Mouse (Mus musculus) CH12.LX (cell line): ENCODE data around the gene Ush1g. TPM values are rescaled to one million over a fixed set of nuclear protein-coding genes. Genes with fewer than 3 reads are reported as not detected.

Experiments used
- DNase-seq: peaks from one replicate; pipeline ENCODE4 v3.0.0-alpha.2; 2013; ENCODE audit errors: extremely low read depth
- H3K27ac ChIP-seq: 2 replicates; pipeline ENCODE4 v1.5.1; 2012; ENCODE audit warnings: low read depth, mild to moderate bottlenecking, control low read depth, moderate library complexity; ENCODE audit not compliant: insufficient read depth
- H3K27me3 ChIP-seq: replicated peaks from 2 replicates; pipeline ENCODE3; 2012; ENCODE audit warnings: inconsistent platforms
- H3K36me3 ChIP-seq, 2 experiments: replicated peaks in 1 of 2; 2 replicates each; pipeline versions ENCODE3 to v1.6.1; 2012; ENCODE audit warnings: inconsistent platforms in 1 of 2, low read length in 1 of 2, mild to moderate bottlenecking in 1 of 2, mixed read lengths in 1 of 2, moderate library complexity in 1 of 2; ENCODE audit not compliant: control insufficient read depth in 1 of 2, insufficient read depth in 1 of 2
- H3K4me1 ChIP-seq, 2 experiments: 2 replicates each; pipeline ENCODE4 v1.6.1; 2012; ENCODE audit warnings: inconsistent platforms in 1 of 2, moderate library complexity in 1 of 2; ENCODE audit not compliant: insufficient read depth in 2 of 2, control insufficient read depth in 1 of 2
- H3K4me2 ChIP-seq: 2 replicates; pipeline ENCODE4 v1.6.1; 2012; ENCODE audit warnings: low read depth, mild to moderate bottlenecking, control low read depth; ENCODE audit not compliant: poor library complexity, insufficient read depth, severe bottlenecking
- H3K4me3 ChIP-seq, 3 experiments: fragments of 150-350 bp in 1 of 3; sonication (generic) in 1 of 3; replicated peaks in 1 of 3; 2 replicates each; pipeline versions ENCODE3 to v1.5.1; 2011 to 2012; ENCODE audit warnings: low read depth in 2 of 3, low read length in 2 of 3, mild to moderate bottlenecking in 2 of 3, moderate library complexity in 2 of 3, control low read depth in 1 of 3, improper control_type of control experiment in 1 of 3, inconsistent platforms in 1 of 3, mixed read lengths in 1 of 3; ENCODE audit not compliant: poor library complexity in 1 of 3
- H3K79me2 ChIP-seq: replicated peaks from 2 replicates; pipeline ENCODE4 v1.6.1; 2012; ENCODE audit warnings: mild to moderate bottlenecking, moderate library complexity; ENCODE audit not compliant: control insufficient read depth, poor library complexity, insufficient read depth, severe bottlenecking; ENCODE audit errors: extremely low read depth
- H3K9ac ChIP-seq: 2 replicates; pipeline ENCODE4 v1.6.1; 2012; ENCODE audit warnings: low read depth, mild to moderate bottlenecking, control low read depth, moderate library complexity; ENCODE audit not compliant: insufficient read depth
- H3K9me3 ChIP-seq: replicated peaks from 2 replicates; pipeline ENCODE3; 2012; ENCODE audit warnings: low read length, inconsistent platforms, mixed read lengths
- BHLHE40 ChIP-seq: IDR thresholded peaks from 2 replicates; pipeline ENCODE4 v1.6.1; 2011; ENCODE audit warnings: mild to moderate bottlenecking, low read depth, low read length, improper control_type of control experiment
- CHD2 ChIP-seq: IDR thresholded peaks from 2 replicates; pipeline ENCODE4 v1.6.1; 2011; ENCODE audit warnings: low read length, improper control_type of control experiment
- CTCF ChIP-seq, 2 experiments: IDR thresholded peaks in 1 of 2; conservative IDR thresholded peaks in 1 of 2; 2 replicates each; pipeline ENCODE4 v1.5.1; 2011 to 2012; ENCODE audit warnings: low read depth in 2 of 2, low read length in 2 of 2, improper control_type of control experiment in 1 of 2, inconsistent platforms in 1 of 2, mild to moderate bottlenecking in 1 of 2, moderate library complexity in 1 of 2
- EP300 ChIP-seq: IDR thresholded peaks from 2 replicates; pipeline ENCODE4 v1.6.1; 2011; ENCODE audit warnings: low read length, improper control_type of control experiment
- ETS1 ChIP-seq: conservative IDR thresholded peaks from 2 replicates; pipeline ENCODE4 v1.6.1; 2012; ENCODE audit warnings: low read depth, mild to moderate bottlenecking, inconsistent platforms, low read length, improper control_type of control experiment, moderate library complexity
- IRF4 ChIP-seq: IDR thresholded peaks from 2 replicates; pipeline ENCODE4 v1.6.1; 2014; ENCODE audit warnings: low read depth, mild to moderate bottlenecking, inconsistent platforms, low read length, improper control_type of control experiment
- JUND ChIP-seq: conservative IDR thresholded peaks from 2 replicates; pipeline ENCODE4 v1.6.1; 2011; ENCODE audit warnings: low read depth, low read length, improper control_type of control experiment
- MAX ChIP-seq: IDR thresholded peaks from 2 replicates; pipeline ENCODE4 v1.6.1; 2011; ENCODE audit warnings: low read length, improper control_type of control experiment
- NELFE ChIP-seq: IDR thresholded peaks from 2 replicates; pipeline ENCODE4 v1.6.1; 2011; ENCODE audit warnings: low read depth, low read length, improper control_type of control experiment
- RAD21 ChIP-seq: IDR thresholded peaks from 2 replicates; pipeline ENCODE4 v1.6.1; 2011; ENCODE audit warnings: low read depth, mild to moderate bottlenecking, low read length, improper control_type of control experiment, moderate library complexity
- SIN3A ChIP-seq: IDR thresholded peaks from 2 replicates; pipeline ENCODE4 v1.6.1; 2012; ENCODE audit warnings: low read length, improper control_type of control experiment, inconsistent platforms
- SMC3 ChIP-seq: IDR thresholded peaks from 2 replicates; pipeline ENCODE4 v1.6.1; 2011; ENCODE audit warnings: low read depth, low read length, improper control_type of control experiment
- TCF12 ChIP-seq: IDR thresholded peaks from 2 replicates; pipeline ENCODE4 v1.6.1; 2014; ENCODE audit warnings: low read depth, mild to moderate bottlenecking, inconsistent platforms, low read length, improper control_type of control experiment
- USF1 ChIP-seq: IDR thresholded peaks from 2 replicates; pipeline ENCODE4 v1.6.1; 2014; ENCODE audit warnings: low read depth, mild to moderate bottlenecking, inconsistent platforms, low read length, improper control_type of control experiment
- ZC3H11A ChIP-seq: IDR thresholded peaks from 2 replicates; pipeline ENCODE4 v1.6.1; 2012; ENCODE audit warnings: low read depth, mild to moderate bottlenecking, inconsistent platforms, low read length, improper control_type of control experiment
- dilution Hi-C: fragments of 300-500 bp; cut with MboI; formaldehyde crosslinking; loops from 2 replicates; pipeline ENCODE4 v1.14.3; 2020; ENCODE audit warnings: low sequenced_read_pairs; ENCODE audit not compliant: extremely low pct_unique_long_range_greater_than_20kb, extremely low pct_ligation_motif_present
- in situ Hi-C: fragments of 300-500 bp; cut with MboI; formaldehyde crosslinking; loops from 3 replicates; pipeline ENCODE4 v1.14.3; 2019; ENCODE audit warnings: low sequenced_read_pairs, low pct_ligation_motif_present, low pct_unique_long_range_greater_than_20kb, mixed read lengths
- polyA plus RNA-seq: library from polyadenylated mRNA; unstranded; fragments of >175 nt; gene quantifications from 2 replicates; pipeline ENCODE4 v1.2.1, GENCODE M21; 2012; ENCODE audit warnings: low read depth; ENCODE audit not compliant: insufficient read length
- total RNA-seq, 2 experiments: library from RNA; depleted of rRNA; stranded (reverse); fragments of 300-350 nt in 1 of 2; fragments of >200 nt in 1 of 2; gene quantifications; 2 replicates each; pipeline ENCODE4 v1.2.3; 2012 to 2014

Ush1g gene
- total and polyA plus RNA-seq, 3 experiments, result 0.42 TPM; not detected in 2

DNA sequence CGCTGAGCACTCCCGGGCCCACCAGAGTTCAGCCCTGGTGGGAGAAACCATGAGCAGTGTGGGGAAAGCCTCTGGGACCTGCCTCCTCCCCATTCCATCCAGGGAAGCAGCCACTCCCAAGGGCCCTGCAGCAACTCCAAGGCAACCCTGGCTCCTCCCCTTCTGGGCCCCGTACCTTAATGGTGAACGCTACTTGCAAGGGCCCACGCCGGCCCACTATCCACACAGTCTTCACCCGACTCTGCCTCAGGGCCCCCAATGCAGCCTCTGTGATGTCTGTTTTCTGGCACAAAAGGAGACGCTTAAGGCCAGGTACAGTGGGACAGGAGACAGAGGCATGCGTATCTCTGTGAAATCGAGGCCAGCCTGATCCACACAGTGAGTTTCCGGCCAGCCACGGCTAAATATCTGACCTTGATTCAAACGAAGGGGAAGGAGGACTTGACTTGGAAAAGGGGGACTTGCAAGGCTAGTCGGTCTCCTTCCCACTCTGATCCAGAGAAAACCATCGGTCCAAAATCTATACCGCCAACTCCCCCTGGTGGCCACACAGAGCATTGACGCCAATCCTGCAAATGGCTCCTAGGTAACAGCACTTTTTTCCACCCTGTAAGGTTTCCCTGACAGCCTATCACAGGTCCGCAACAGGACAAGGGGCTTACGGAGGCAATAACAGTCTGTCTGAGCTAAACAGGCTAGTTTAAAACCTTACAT is 51.5 kb downstream of the Ush1g start:
- Histone ChIP-seq H3K9ac (no peak overlapping the region), H3K9me3 (no peaks in the 10 kb centered on the region), H3K79me2 (0 out of 2 replicates have a peak, but pooled peaks cover 5% of the 10 kb centered on the region), H3K36me3 (peaks cover 47 to 83% of the 10 kb centered on the region in 2 experiments), H3K4me1 (peaks cover 30 to 39% of the 10 kb centered on the region in 2 experiments), H3K4me2 (no peak overlapping the region), H3K4me3 (no peak overlapping the region)
- in situ Hi-C loops (loop anchor here (5.0 kb wide), 2 partner anchors 38 to 108 kb away; partner anchors contain the start of gene Slc9a3r1), dilution Hi-C loops (no loop called here)
- DNase-seq, result peak; percentile 66
- TF ChIP-seq SMC3 (peak; percentile 97), JUND (no peak), SIN3A (0 out of 2 replicates have a peak, but pooled peaks have one; percentile 30), CHD2 (no peak), ETS1 (no peak), BHLHE40 (no peak), TCF12 (0 out of 2 replicates have a peak, but pooled peaks have one; percentile 17), ZC3H11A (peak; percentile 60), RAD21 (peak; percentile 92), USF1 (no peak), CTCF (conservative IDR thresholded peaks at IDR 0.05 in 1 of 2, IDR thresholded peaks at IDR 0.05 in 1 of 2; ENCODE audit: low read depth in 2 of 2, low read length in 2 of 2) (peak; percentile 97 to 98), NELFE (peak; percentile 38; the same call in 1 of the 2 replicates), IRF4 (peak; percentile 24; the same call in 1 of the 2 replicates)
- TF ChIP-seq, all 38 proteins: peak for 8
- no peak overlapping the region for H3K27ac ChIP-seq
- no peaks in the 10 kb centered on the region for H3K27me3 ChIP-seq

DNA sequence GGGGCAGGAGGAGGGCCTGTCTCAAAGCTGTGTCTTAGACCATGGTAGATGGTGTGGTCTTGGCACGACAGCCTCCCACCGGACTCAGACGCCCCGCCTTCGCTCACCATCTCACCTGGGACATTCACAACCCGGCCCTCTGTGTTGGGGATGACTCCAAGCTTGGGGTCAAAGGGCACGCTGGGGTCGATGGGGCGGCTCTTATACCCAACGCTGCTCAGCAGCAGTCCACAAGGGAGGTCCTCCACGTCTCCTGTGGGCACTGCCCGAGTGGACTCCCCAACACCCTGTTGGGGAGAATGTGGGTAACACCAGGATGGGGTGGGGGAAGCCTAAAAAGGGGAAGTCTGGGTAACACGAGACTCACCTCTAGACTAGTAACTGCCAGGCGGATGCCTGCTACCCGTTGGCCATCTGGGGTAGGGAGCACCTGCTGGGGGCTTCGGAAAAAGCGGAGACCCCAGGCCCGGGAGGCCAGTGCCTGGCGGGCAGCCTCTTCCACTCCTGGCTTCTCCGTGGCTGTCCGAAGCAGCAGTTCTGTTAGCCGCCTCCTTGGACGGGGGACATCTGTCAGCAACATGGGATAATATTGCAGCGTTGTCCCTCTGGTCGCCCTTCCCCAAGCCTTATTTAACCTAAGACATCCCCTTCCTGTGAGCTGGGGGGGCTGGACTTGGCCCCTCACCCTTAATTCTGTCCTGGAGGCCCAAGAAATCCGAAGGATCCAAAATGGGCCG is 52.3 kb downstream of the Ush1g start:
- H3K27me3 ChIP-seq, result no peaks in the 10 kb centered on the region
- H3K27ac ChIP-seq, result no peak overlapping the region
- H3K4me2 ChIP-seq, result no peak overlapping the region
- H3K4me3 ChIP-seq, result no peak overlapping the region
- no peaks in the 10 kb centered on the region for H3K9me3 ChIP-seq
- in situ Hi-C loops, result loop anchor here (5.0 kb wide), 2 partner anchors 37 to 107 kb away; partner anchors contain the start of gene Slc9a3r1
- peaks cover 47 to 80% of the 10 kb centered on the region in 2 experiments for H3K36me3 ChIP-seq
- TF ChIP-seq IRF4, result no peak
- TF ChIP-seq EP300, result no peak
- no peak for TF ChIP-seq RAD21
- TF ChIP-seq MAX, result no peak
- DNase-seq, result no peak
- dilution Hi-C loops, result no loop called here
- H3K79me2 ChIP-seq, result no peaks in the 10 kb centered on the region
- H3K9ac ChIP-seq, result no peak overlapping the region
- H3K4me1 ChIP-seq, result peaks cover 24 to 31% of the 10 kb centered on the region in 2 experiments
